Mouse (Mus musculus) intestine, embryonic 16.5 days (tissue): ENCODE data around the gene Ube2g2. TPM values are rescaled to one million over a fixed set of nuclear protein-coding genes. Genes with fewer than 3 reads are reported as not detected.
A peak's percentile ranks its signal among the peaks of the same experiment; 100 is the strongest.

Experiments
- ATAC-seq: fragments of 200-750 bp; cut with Nextera tagmentation; 2 replicates; pipeline ENCODE4 v1.8.0; 2017; ENCODE audit warnings: moderate TSS enrichment, moderate library complexity
- H3K27ac ChIP-seq: fragments of 300-500 bp; sonication (generic); 2 replicates; pipeline ENCODE4 v1.5.1; 2014; ENCODE audit warnings: mild to moderate bottlenecking, low read length
- H3K27me3 ChIP-seq: fragments of 300-500 bp; sonication (generic); replicated peaks from 2 replicates; pipeline ENCODE4 v1.6.1; 2014; ENCODE audit warnings: low read length, control low read depth, mixed read lengths; ENCODE audit not compliant: control insufficient read depth, insufficient read depth
- H3K36me3 ChIP-seq: fragments of 300-500 bp; sonication (generic); 2 replicates; pipeline ENCODE4 v1.6.1; 2014; ENCODE audit warnings: low read length, control low read depth; ENCODE audit not compliant: control insufficient read depth, insufficient read depth
- H3K4me1 ChIP-seq: fragments of 300-500 bp; sonication (generic); 2 replicates; pipeline ENCODE4 v1.6.1; 2014; ENCODE audit warnings: low read length, control low read depth, mixed read lengths; ENCODE audit not compliant: control insufficient read depth, insufficient read depth
- H3K4me2 ChIP-seq: fragments of 300-500 bp; sonication (generic); 2 replicates; pipeline ENCODE4 v1.6.1; 2014; ENCODE audit warnings: low read depth, low read length, control low read depth
- H3K4me3 ChIP-seq: fragments of 300-500 bp; sonication (generic); 2 replicates; pipeline ENCODE4 v1.5.1; 2014; ENCODE audit warnings: mild to moderate bottlenecking, low read length
- H3K9ac ChIP-seq: fragments of 300-500 bp; sonication (generic); 2 replicates; pipeline ENCODE4 v1.6.1; 2014; ENCODE audit warnings: low read depth, low read length
- H3K9me3 ChIP-seq: fragments of 300-500 bp; sonication (generic); 2 replicates; pipeline ENCODE4 v1.6.1; 2016; ENCODE audit warnings: low read length, control low read depth; ENCODE audit not compliant: control insufficient read depth
- WGBS: fragments of 180-500 bp; shearing (Covaris S2); extraction: QIAGEN DNeasy Blood & Tissue Kit; methylation state at CpG from one replicate; pipeline ENCODE4 v1.1.7; 2014; 5-methylcytosine and 5-hydroxymethylcytosine counted together
- polyA plus RNA-seq: library from polyadenylated mRNA; unstranded; fragments of >200 nt; fragmentation: Nextera tagmentation; extraction: Ambion mirVana; gene quantifications from 2 replicates; pipeline ENCODE4 v1.2.1, GENCODE M21; 2015

Gene Ube2g2
- polyA plus RNA-seq, 1 experiment from 2014 or later, result 68.6 TPM

GRCm38 (mm10) chr10:77604958-77605357 lies 17.1 kb upstream of the Ube2g2 start:
- no peak overlapping the region for H3K4me2 ChIP-seq
- 73% methylated on average over 5 of the region's 5 CpGs for WGBS
- ATAC-seq, result no peak

GRCm38 (mm10) chr10:77605368-77605767 lies 16.7 kb upstream of the Ube2g2 start:
- Histone ChIP-seq H3K36me3 (peaks cover 4% of the 10 kb centered on the region; the same call in 1 of the 2 replicates), H3K4me3 (peak overlapping the region; percentile 79), H3K27ac (peak overlapping the region; percentile 97), H3K4me2 (peak overlapping the region; percentile 94; the same call in 1 of the 2 replicates), H3K9me3 (0 out of 2 replicates have a peak, but pooled peaks cover 3% of the 10 kb centered on the region), H3K27me3 (no peaks in the 10 kb centered on the region), H3K9ac (peak overlapping the region; percentile 85; the same call in 1 of the 2 replicates), H3K4me1 (peaks cover 7% of the 10 kb centered on the region; the same call in 1 of the 2 replicates)
- WGBS, result 16% methylated on average over 1 of the region's 1 CpGs
- peak; percentile 30 for ATAC-seq

More at GRCm38 (mm10) chr10:77604958-77605357, 17.1 kb upstream of the Ube2g2 start:
- Histone ChIP-seq H3K36me3 (0 out of 2 replicates have a peak, but pooled peaks cover 1% of the 10 kb centered on the region), H3K4me1 (peaks cover 7% of the 10 kb centered on the region; the same call in 1 of the 2 replicates), H3K9ac (no peak overlapping the region), H3K4me3 (no peak overlapping the region), H3K9me3 (0 out of 2 replicates have a peak, but pooled peaks cover 3% of the 10 kb centered on the region), H3K27ac (peak overlapping the region; percentile 97; the same call in 1 of the 2 replicates), H3K27me3 (no peaks in the 10 kb centered on the region)

- 1% methylated on average over 97 of the region's 119 CpGs for WGBS
- H3K9me3 ChIP-seq, result 0 out of 2 replicates have a peak, but pooled peaks cover 3% of the 10 kb centered on the region
Measured at GRCm38 (mm10) chr10:77605908-77606826, 15.9 kb upstream of the Ube2g2 start, which contains the start of the genes Sumo3 and Gm49325. Gene Sumo3, plus strand, starts transcription at chr10:77606097. Gene Gm49325, plus strand, starts transcription at chr10:77606197.

GRCm38 (mm10) chr10:77606855-77607254 lies 15.2 kb upstream of the Ube2g2 start:
- 27% methylated on average over 7 of the region's 7 CpGs for WGBS

More at GRCm38 (mm10) chr10:77605908-77606826, 15.9 kb upstream of the Ube2g2 start, which contains the start of the genes Sumo3 and Gm49325:
- Histone ChIP-seq H3K4me2 (peak within 1 kb of the TSS; percentile 94), H3K27me3 (no peaks in the 10 kb centered on the region), H3K36me3 (peaks cover 11% of the 10 kb centered on the region), H3K4me3 (peak within 1 kb of the TSS; percentile 79), H3K27ac (peak within 1 kb of the TSS; percentile 97), H3K9ac (peak within 1 kb of the TSS; percentile 85), H3K4me1 (peaks cover 7% of the 10 kb centered on the region; the same call in 1 of the 2 replicates)
- ATAC-seq, result peak; percentile 90

GRCm38 (mm10) chr10:77607441-77607840 lies 14.6 kb upstream of the Ube2g2 start:
- H3K27me3 ChIP-seq, result no peaks in the 10 kb centered on the region
- peak overlapping the region; percentile 94 for H3K4me2 ChIP-seq
- no peak for ATAC-seq
- H3K27ac ChIP-seq, result no peak overlapping the region
- H3K9me3 ChIP-seq, result 0 out of 2 replicates have a peak, but pooled peaks cover 3% of the 10 kb centered on the region
- H3K36me3 ChIP-seq, result peaks cover 11% of the 10 kb centered on the region
- 67% methylated on average over 5 of the region's 5 CpGs for WGBS
- H3K4me1 ChIP-seq, result peaks cover 7% of the 10 kb centered on the region
- H3K4me3 ChIP-seq, result peak overlapping the region; percentile 79
- peak overlapping the region; percentile 85 for H3K9ac ChIP-seq

More at GRCm38 (mm10) chr10:77606855-77607254, 15.2 kb upstream of the Ube2g2 start:
- Histone ChIP-seq H3K9ac (peak overlapping the region; percentile 85), H3K27me3 (no peaks in the 10 kb centered on the region), H3K27ac (peak overlapping the region; percentile 97), H3K36me3 (peaks cover 11% of the 10 kb centered on the region), H3K4me2 (peak overlapping the region; percentile 94), H3K9me3 (0 out of 2 replicates have a peak, but pooled peaks cover 3% of the 10 kb centered on the region), H3K4me3 (peak overlapping the region; percentile 79), H3K4me1 (peaks cover 7% of the 10 kb centered on the region; the same call in 1 of the 2 replicates)
- ATAC-seq, result peak; percentile 34

- H3K27me3 ChIP-seq, result no peaks in the 10 kb centered on the region
- peaks cover 16% of the 10 kb centered on the region for H3K4me1 ChIP-seq
- 0 out of 2 replicates have a peak, but pooled peaks cover 3% of the 10 kb centered on the region for H3K9me3 ChIP-seq
- H3K4me2 ChIP-seq, result no peak overlapping the region
- peaks cover 11% of the 10 kb centered on the region for H3K36me3 ChIP-seq
- no peak overlapping the region for H3K27ac ChIP-seq
- ATAC-seq, result no peak
- H3K4me3 ChIP-seq, result no peak overlapping the region
- WGBS, result 93% methylated on average over 8 of the region's 8 CpGs
- no peak overlapping the region for H3K9ac ChIP-seq
Measured at GRCm38 (mm10) chr10:77608589-77608988, 13.5 kb upstream of the Ube2g2 start.

GRCm38 (mm10) chr10:77610221-77610961 lies 11.7 kb upstream of the Ube2g2 start:
- no peaks in the 10 kb centered on the region for H3K9me3 ChIP-seq
- peaks cover 19% of the 10 kb centered on the region for H3K36me3 ChIP-seq
- 82% methylated on average over 8 of the region's 8 CpGs for WGBS
- no peak overlapping the region for H3K27ac ChIP-seq
- no peak overlapping the region for H3K4me2 ChIP-seq
- H3K4me1 ChIP-seq, result peaks cover 19% of the 10 kb centered on the region
- H3K27me3 ChIP-seq, result no peaks in the 10 kb centered on the region
- H3K9ac ChIP-seq, result no peak overlapping the region
- H3K4me3 ChIP-seq, result no peak overlapping the region
- ATAC-seq, result no peak

- 64% methylated on average over 3 of the region's 3 CpGs for WGBS
- H3K9ac ChIP-seq, result 0 out of 2 replicates have a peak overlapping the region, but pooled peaks have one; percentile 40
- H3K4me3 ChIP-seq, result no peak overlapping the region
- H3K9me3 ChIP-seq, result no peaks in the 10 kb centered on the region
- peak; percentile 90 for ATAC-seq
- 0 out of 2 replicates have a peak overlapping the region, but pooled peaks have one; percentile 22 for H3K4me2 ChIP-seq
- peaks cover 30% of the 10 kb centered on the region for H3K36me3 ChIP-seq
- H3K27ac ChIP-seq, result peak overlapping the region; percentile 90
- H3K27me3 ChIP-seq, result no peaks in the 10 kb centered on the region
- H3K4me1 ChIP-seq, result peaks cover 11% of the 10 kb centered on the region
Measured at GRCm38 (mm10) chr10:77613409-77613808, 8.7 kb upstream of the Ube2g2 start.
